In genomic region chr6:89360709-89361417, GRCm38 (mm10) we compare ENCODE assay signal across 8 mouse cellular contexts. TPM values are rescaled to one million over a fixed set of nuclear protein-coding genes. Genes with fewer than 3 reads are reported as not detected.
DNase-seq lines count a peak whose midpoint lies in the region; ATAC-seq and TF ChIP-seq lines count a peak whose summit lies in the region.

No protein-coding gene starts in this region.

- peak; percentile 34 for ATAC-seq in intestine, embryonic 14.5 days (replicated peaks; ENCODE audit: low FRiP score, low TSS enrichment, low read depth)
- ATAC-seq in neural tube, embryonic 12.5 days (ENCODE audit: low FRiP score, low read depth): no peak

- 56% methylated on average over 8 of the region's 8 CpGs for WGBS in intestine, embryonic 14.5 days
- 47% methylated on average over 8 of the region's 8 CpGs for WGBS in neural tube, embryonic 12.5 days

- H3K9ac ChIP-seq in intestine, embryonic 14.5 days (ENCODE audit: low read length): peak overlapping the region; percentile 93
- peak overlapping the region; percentile 99 for H3K9ac ChIP-seq in neural tube, embryonic 12.5 days

- TF ChIP-seq CTCF in cortical plate, adult 2 months (IDR thresholded peaks at IDR 0.05; ENCODE audit: extremely low read depth, insufficient read depth, low read length): no peak

- H3K27ac ChIP-seq in cortical plate, adult 2 months (ENCODE audit: insufficient read depth, low read length): no peak overlapping the region
- H3K27ac ChIP-seq in intestine, embryonic 14.5 days (ENCODE audit: low read depth): no peak overlapping the region
- peak overlapping the region; percentile 37; the same call in 1 of the 2 replicates for H3K27ac ChIP-seq in neural tube, embryonic 12.5 days

- peaks cover 8% of the 10 kb centered on the region; the same call in 1 of the 2 replicates for H3K27me3 ChIP-seq in intestine, embryonic 14.5 days (replicated peaks; ENCODE audit: control insufficient read depth, insufficient read depth, low read length)
- peaks cover 8% of the 10 kb centered on the region; the same call in 1 of the 2 replicates for H3K27me3 ChIP-seq in neural tube, embryonic 12.5 days (replicated peaks)

- peaks cover 10% of the 10 kb centered on the region for H3K4me1 ChIP-seq in cortical plate, adult 2 months (ENCODE audit: control insufficient read depth, insufficient read depth, low read length)
- H3K4me1 ChIP-seq in intestine, embryonic 14.5 days (replicated peaks; ENCODE audit: control insufficient read depth, insufficient read depth, low read length): peaks cover 27% of the 10 kb centered on the region
- H3K4me1 ChIP-seq in neural tube, embryonic 12.5 days: peaks cover 57% of the 10 kb centered on the region

- no peaks in the 10 kb centered on the region for H3K9me3 ChIP-seq in intestine, embryonic 14.5 days (ENCODE audit: control insufficient read depth, low read length)
- H3K9me3 ChIP-seq in neural tube, embryonic 12.5 days: no peaks in the 10 kb centered on the region

- H3K4me3 ChIP-seq in cortical plate, adult 2 months (ENCODE audit: insufficient read depth, low read length): peak overlapping the region; percentile 38
- peak overlapping the region; percentile 95 for H3K4me3 ChIP-seq in intestine, embryonic 14.5 days (ENCODE audit: low read depth, low read length)
- H3K4me3 ChIP-seq in neural tube, embryonic 12.5 days: peak overlapping the region; percentile 98

- DNase-seq in kidney, postnatal 10 days: peak; percentile 11
- no peak for DNase-seq in kidney, adult 18-20 months
- DNase-seq in intestine, embryonic 14.5 days (ENCODE audit: low spot score): no peak
- no peak for DNase-seq in spleen, postnatal 14 days (ENCODE audit: low spot score in 2 of 2)
- DNase-seq in thymus, postnatal 4 days: no peak
- no peak for DNase-seq in frontal cortex, postnatal 14 days (ENCODE audit: low spot score in 2 of 2)

- peaks cover 5% of the 10 kb centered on the region; the same call in 1 of the 2 replicates for H3K36me3 ChIP-seq in intestine, embryonic 14.5 days (ENCODE audit: control insufficient read depth, insufficient read depth, low read length)
- peaks cover 17% of the 10 kb centered on the region for H3K36me3 ChIP-seq in neural tube, embryonic 12.5 days

- no peak for TF ChIP-seq POLR2A in cortical plate, adult 2 months (IDR thresholded peaks at IDR 0.05; ENCODE audit: extremely low read depth, insufficient read depth, low read length)

- H3K4me2 ChIP-seq in intestine, embryonic 14.5 days (ENCODE audit: low read length): peak overlapping the region; percentile 99
- H3K4me2 ChIP-seq in neural tube, embryonic 12.5 days (replicated peaks): peak overlapping the region; percentile 90

RNA-seq across cellular contexts. Expression of gene Plxna1, which starts 1.6 kb away (rescaled TPM):
- polyA plus RNA-seq in cortical plate, adult 2 months (2012; rRNA removed): 42.8 and 47.0 TPM in 2 replicates
- polyA plus RNA-seq in intestine, embryonic 14.5 days (2014; fragmentation: Nextera tagmentation; extraction: Ambion mirVana): 20.6 and 20.9 TPM in 2 replicates
- polyA plus RNA-seq in neural tube, embryonic 12.5 days (2016; fragmentation: Nextera tagmentation; extraction: Ambion mirVana): 46.0 and 54.1 TPM in 2 replicates

Comparison
In these comparisons a context has a peak if more than half of its experiments do, and no peak if none do; other contexts are left out.
1. H3K4me3 ChIP-seq: peak in every context shown above with its lines; median percentile 98 in neural tube, embryonic 12.5 days; 95 in intestine, embryonic 14.5 days; 38 in cortical plate, adult 2 months.